Mouse (Mus musculus): ENCODE measurements around the gene Cep164.

DNA sequence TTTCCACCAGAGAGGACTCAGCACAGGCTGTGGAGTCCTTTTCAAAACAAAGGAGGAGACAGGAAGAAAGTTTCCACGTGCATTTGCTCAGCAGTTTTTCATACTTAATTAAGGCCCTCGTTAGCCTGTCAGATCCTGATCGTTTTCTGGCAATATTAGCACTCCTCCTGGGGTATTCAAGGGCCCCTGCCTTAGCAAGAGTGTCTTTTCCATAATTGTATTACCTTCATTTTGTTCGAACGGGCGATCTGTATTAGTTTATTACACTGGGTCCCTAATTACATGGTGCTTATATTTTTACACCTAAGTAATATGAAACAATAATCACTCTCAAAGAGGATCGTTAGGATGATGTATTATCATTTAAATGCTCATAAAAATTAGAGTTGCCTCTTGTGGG, 108.5 kb downstream of the Cep164 start:
- no peak for TF ChIP-seq CTCF (IDR thresholded peaks at IDR 0.05; ENCODE audit: borderline replicate concordance, insufficient read depth, low read depth, low read length)
- no peak for TF ChIP-seq POLR2A (IDR thresholded peaks at IDR 0.05; ENCODE audit: borderline replicate concordance, insufficient read depth, low read length)
